Mouse (Mus musculus) heart, embryonic 11.5 days (tissue): ENCODE measurements around the gene Smim11. TPM values are rescaled to one million over a fixed set of nuclear protein-coding genes. Genes with fewer than 3 reads are reported as not detected.

Experiments
- ATAC-seq: fragments of 200-750 bp; cut with Nextera tagmentation; replicated peaks from 2 replicates; pipeline ENCODE4 v1.8.0; 2017; ENCODE audit warnings: moderate library complexity; ENCODE audit not compliant: insufficient number of reproducible peaks, low FRiP score, low TSS enrichment
- H3K27ac ChIP-seq: fragments of 300-500 bp; sonication (generic); 2 replicates; pipeline ENCODE4 v1.5.1; 2014; ENCODE audit warnings: mild to moderate bottlenecking, low read depth, low read length
- H3K27me3 ChIP-seq: fragments of 300-500 bp; sonication (generic); 2 replicates; pipeline ENCODE4 v1.6.1; 2014; ENCODE audit warnings: mild to moderate bottlenecking, low read length, mixed read lengths; ENCODE audit not compliant: control insufficient read depth, insufficient read depth
- H3K36me3 ChIP-seq: fragments of 300-500 bp; sonication (generic); 2 replicates; pipeline ENCODE4 v1.6.1; 2014; ENCODE audit warnings: mild to moderate bottlenecking, low read length, moderate library complexity, mixed read lengths; ENCODE audit not compliant: control insufficient read depth, insufficient read depth
- H3K4me1 ChIP-seq: fragments of 300-500 bp; sonication (generic); 2 replicates; pipeline ENCODE4 v1.6.1; 2014; ENCODE audit warnings: low read length; ENCODE audit not compliant: control insufficient read depth, insufficient read depth
- H3K4me2 ChIP-seq: fragments of 300-500 bp; sonication (generic); 2 replicates; pipeline ENCODE4 v1.6.1; 2014; ENCODE audit warnings: mild to moderate bottlenecking, moderate library complexity
- H3K4me3 ChIP-seq: fragments of 300-500 bp; sonication (generic); 2 replicates; pipeline ENCODE4 v1.5.1; 2014; ENCODE audit warnings: low read depth, low read length
- H3K9ac ChIP-seq: fragments of 300-500 bp; sonication (generic); 2 replicates; pipeline ENCODE4 v1.6.1; 2014; ENCODE audit warnings: mild to moderate bottlenecking, low read depth, low read length, moderate library complexity
- H3K9me3 ChIP-seq: fragments of 300-500 bp; sonication (generic); replicated peaks from 2 replicates; pipeline ENCODE4 v1.6.1; 2016; ENCODE audit warnings: low read length; ENCODE audit not compliant: control insufficient read depth
- WGBS: fragments of 180-500 bp; shearing (Covaris S2); extraction: QIAGEN DNeasy Blood & Tissue Kit; methylation state at CpG from one replicate; pipeline ENCODE4 v1.1.7; 2014; ENCODE audit not compliant: insufficient replicate concordance; 5-methylcytosine and 5-hydroxymethylcytosine counted together
- polyA plus RNA-seq: library from polyadenylated mRNA; unstranded; fragments of >200 nt; fragmentation: Nextera tagmentation; extraction: Ambion mirVana; gene quantifications from 2 replicates; pipeline ENCODE4 v1.2.1, GENCODE M21; 2014

Smim11 gene
- polyA plus RNA-seq, 1 experiment from 2014 or later: 117 TPM

DNA sequence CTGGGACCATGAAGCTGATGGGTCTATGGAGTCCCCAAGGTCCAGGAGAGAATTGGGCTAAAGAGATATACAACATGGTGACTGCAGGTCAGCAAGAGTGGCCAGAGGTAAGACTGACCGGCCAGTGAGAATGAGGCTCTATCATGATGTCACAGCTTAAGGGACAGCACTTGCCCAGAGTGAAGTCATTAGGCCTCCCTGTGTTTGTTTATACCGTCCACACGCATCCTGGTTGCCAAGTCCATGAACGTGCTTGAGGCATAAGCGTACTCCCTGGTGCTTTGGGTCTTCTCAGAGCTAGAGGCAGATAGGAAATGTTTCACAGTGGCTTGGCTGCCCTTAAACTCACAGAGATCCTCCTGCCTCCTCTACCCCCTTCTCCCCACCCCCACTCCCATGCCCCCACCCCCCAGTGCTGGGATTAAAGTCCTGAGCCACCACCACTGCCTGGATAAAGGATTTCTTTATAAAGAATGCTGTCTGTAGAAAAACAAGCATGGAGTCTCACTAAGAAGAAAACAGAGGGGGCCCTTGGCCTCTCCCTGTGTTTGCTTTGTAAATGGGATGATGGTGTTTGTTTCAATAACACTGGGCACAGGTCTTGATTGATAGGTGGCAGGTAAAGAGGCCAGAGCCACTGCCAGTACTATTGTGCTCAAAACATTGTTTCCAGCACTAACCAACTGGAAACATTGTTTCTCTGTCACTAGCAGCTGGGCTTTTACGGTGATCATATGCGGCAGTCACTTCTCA is 23.4 kb downstream of the Smim11 start:
- no peak for ATAC-seq

DNA sequence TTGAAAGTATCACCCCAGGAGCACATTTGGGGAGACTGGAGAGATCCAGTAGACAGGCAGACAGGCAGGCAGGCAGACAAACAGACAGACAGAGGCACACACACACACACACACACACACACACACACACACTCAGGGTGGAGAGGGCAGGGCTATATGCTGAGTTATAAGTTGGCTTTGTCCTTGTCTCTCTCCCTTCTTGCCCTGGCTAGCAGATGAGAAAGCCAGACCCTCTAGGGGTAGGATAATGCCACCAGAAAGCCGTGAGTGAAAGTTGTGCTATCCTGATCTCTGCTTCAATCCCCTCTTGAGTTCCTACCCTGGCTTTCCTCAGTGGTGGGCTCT is 23.9 kb downstream of the Smim11 start:
- Histone ChIP-seq H3K27ac (no peak overlapping the region), H3K36me3 (no peaks in the 10 kb centered on the region), H3K27me3 (no peaks in the 10 kb centered on the region), H3K9me3 (no peaks in the 10 kb centered on the region), H3K4me2 (no peak overlapping the region), H3K4me3 (no peak overlapping the region), H3K9ac (no peak overlapping the region), H3K4me1 (no peaks in the 10 kb centered on the region)
- no peak for ATAC-seq
- WGBS: 50% methylated on average over 1 of the region's 1 CpGs

More for the DNA sequence above, 23.4 kb downstream of the Smim11 start:
- no peak overlapping the region for H3K9ac ChIP-seq
- H3K27me3 ChIP-seq: no peaks in the 10 kb centered on the region
- no peak overlapping the region for H3K27ac ChIP-seq
- no peak overlapping the region for H3K4me2 ChIP-seq
- H3K9me3 ChIP-seq: no peaks in the 10 kb centered on the region
- H3K4me1 ChIP-seq: no peaks in the 10 kb centered on the region
- no peak overlapping the region for H3K4me3 ChIP-seq
- WGBS: 53% methylated on average over 7 of the region's 7 CpGs
- no peaks in the 10 kb centered on the region for H3K36me3 ChIP-seq

DNA sequence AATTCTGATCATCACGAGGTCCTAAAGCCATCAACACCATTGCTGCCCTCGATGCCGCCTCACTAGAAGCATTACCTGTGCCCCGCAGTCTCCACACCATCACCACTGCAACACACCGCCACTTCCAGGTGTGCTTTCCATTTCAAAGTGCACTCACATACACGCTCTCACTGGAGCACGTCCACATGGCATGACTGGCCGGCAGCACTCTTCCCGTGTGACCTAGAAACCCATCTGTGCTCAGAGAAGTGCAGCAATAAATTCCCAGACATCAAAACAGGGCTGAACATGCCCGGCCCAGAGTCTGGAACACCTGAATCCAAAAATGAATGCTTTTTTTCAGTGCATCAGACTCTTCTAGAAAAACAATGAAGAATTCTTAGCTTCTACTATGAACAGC is 26.8 kb downstream of the Smim11 start:
- 0 out of 2 replicates have a peak, but pooled peaks cover 8% of the 10 kb centered on the region for H3K4me1 ChIP-seq
- no peaks in the 10 kb centered on the region for H3K27me3 ChIP-seq
- H3K4me3 ChIP-seq: no peak overlapping the region
- no peak overlapping the region for H3K9ac ChIP-seq
- no peak for ATAC-seq
- no peaks in the 10 kb centered on the region for H3K36me3 ChIP-seq
- WGBS: 84% methylated on average over 10 of the region's 10 CpGs
- no peak overlapping the region for H3K4me2 ChIP-seq
- no peak overlapping the region for H3K27ac ChIP-seq
- H3K9me3 ChIP-seq: no peaks in the 10 kb centered on the region

DNA sequence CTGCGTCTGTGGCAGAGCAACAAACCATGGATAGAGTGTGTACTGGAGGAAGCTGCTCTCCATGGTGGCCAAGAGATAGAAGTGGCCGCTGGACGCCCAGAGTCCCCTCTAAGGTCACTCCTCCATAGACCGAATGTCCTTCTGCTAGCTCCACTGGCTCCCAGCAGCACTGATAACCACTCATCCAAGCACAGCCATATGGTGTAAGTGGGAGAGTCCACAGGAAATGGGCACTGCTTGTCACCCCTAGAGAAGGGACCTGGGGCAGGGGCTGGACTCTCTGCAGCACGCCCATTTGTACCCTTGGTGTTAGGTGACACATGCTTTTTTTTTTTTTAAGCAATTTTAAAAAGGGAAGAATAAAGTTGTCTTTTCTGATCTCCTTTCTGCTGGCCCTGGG is 29.9 kb downstream of the Smim11 start:
- Histone ChIP-seq H3K9ac (no peak overlapping the region), H3K27me3 (no peaks in the 10 kb centered on the region), H3K4me3 (no peak overlapping the region), H3K27ac (peak overlapping the region; percentile 65), H3K4me1 (0 out of 2 replicates have a peak, but pooled peaks cover 10% of the 10 kb centered on the region), H3K9me3 (no peaks in the 10 kb centered on the region), H3K36me3 (no peaks in the 10 kb centered on the region), H3K4me2 (no peak overlapping the region)
- WGBS: 32% methylated on average over 5 of the region's 5 CpGs
- no peak for ATAC-seq

DNA sequence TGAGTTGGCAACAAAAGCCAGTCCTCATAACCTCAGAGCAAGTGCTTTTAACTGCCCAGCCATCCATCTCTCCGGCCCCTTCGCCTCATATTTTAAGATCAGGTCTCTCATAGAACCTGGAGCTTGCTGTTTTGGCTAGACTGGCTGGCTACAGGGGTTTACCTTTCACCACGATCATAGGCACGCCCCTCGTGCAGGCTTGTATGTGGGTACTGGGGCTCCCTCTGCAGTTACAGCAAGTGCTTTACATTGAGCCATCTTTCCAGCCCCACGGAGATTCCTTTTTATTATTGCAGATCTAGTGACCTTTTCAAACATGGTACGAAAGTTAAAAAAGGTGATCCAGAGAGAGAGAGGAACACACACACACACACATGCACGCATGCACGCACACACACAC is 33.5 kb downstream of the Smim11 start:
- H3K9me3 ChIP-seq: no peaks in the 10 kb centered on the region
- no peak for ATAC-seq
- H3K27me3 ChIP-seq: no peaks in the 10 kb centered on the region
- no peak overlapping the region for H3K4me3 ChIP-seq
- peaks cover 14% of the 10 kb centered on the region for H3K4me1 ChIP-seq
- 56% methylated on average over 9 of the region's 9 CpGs for WGBS
- no peak overlapping the region for H3K4me2 ChIP-seq
- H3K9ac ChIP-seq: no peak overlapping the region
- no peak overlapping the region for H3K27ac ChIP-seq
- no peaks in the 10 kb centered on the region for H3K36me3 ChIP-seq

DNA sequence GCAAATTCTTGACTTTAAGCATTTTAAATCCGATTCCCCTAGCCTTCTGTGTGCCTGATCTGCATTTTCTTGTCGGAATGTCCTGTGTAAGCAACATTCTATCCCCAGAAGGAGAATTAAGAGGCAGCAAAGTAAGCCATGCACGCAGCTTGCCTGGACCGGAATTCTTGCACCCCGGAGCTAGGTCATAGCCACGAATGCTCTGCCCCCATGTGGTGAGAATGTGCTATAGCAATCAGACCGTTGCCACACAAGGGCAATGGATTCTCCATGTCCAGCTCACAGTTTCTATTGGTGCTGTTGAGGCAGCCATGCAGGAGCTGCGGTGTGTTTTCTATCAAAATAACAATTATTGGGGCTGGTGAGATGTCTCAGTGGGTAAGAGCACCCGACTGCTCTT is 35.2 kb downstream of the Smim11 start:
- H3K4me1 ChIP-seq: peaks cover 25% of the 10 kb centered on the region
- whole genome bisulfite sequencing: 8% methylated on average over 9 of the region's 9 CpGs
- no peaks in the 10 kb centered on the region for H3K9me3 ChIP-seq
- no peak for ATAC-seq
- no peaks in the 10 kb centered on the region for H3K36me3 ChIP-seq
- H3K4me2 ChIP-seq: no peak overlapping the region
- no peak overlapping the region for H3K27ac ChIP-seq
- H3K9ac ChIP-seq: no peak overlapping the region
- H3K27me3 ChIP-seq: no peaks in the 10 kb centered on the region
- H3K4me3 ChIP-seq: no peak overlapping the region

DNA sequence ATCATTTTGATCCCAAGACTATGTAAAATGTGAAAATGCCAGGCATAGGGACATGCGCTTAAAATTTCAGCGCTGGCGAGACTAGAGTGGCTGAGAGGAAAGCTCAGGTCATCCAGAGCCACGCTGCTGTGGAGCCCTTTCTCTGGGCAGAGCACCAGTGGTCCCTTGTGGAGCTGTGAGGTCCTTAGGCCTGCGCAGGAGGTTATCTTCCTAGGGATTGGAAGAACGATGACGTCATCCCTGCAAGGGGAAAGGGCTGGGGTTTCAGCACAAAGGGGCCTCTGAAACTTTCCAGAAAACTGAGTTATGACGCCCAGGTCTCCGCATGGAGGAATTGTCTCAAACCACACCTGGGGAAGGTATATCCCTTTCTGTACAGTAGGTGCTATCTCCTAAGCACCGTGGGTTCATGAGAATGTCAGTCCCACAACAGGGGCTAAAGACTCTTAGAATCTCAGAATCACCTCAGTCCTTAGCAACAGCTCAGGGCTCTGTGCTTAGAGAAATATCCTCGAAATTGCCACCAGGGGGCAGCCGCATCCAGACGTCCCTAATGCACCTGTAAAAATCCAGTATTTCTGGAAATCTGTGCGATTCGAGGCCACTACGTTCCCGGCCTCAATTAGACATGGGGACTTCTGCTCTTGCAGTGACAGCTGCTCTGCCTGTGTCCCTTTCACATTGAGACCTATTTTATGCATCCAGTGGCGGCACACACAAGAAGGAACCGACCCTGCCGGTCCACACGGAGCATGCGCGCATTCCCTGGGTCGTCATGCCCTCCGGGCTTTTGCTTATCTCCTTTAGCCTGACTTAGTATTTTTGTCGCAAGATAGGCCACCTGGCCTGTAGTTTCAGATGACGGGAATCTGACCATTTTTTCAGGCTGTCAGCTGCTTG is 39.8 kb downstream of the Smim11 start:
- peak; percentile 31; the same call in 1 of the 2 replicates for ATAC-seq
- Histone ChIP-seq H3K4me2 (peak overlapping the region; percentile 58), H3K4me3 (peak overlapping the region; percentile 18), H3K36me3 (no peaks in the 10 kb centered on the region), H3K9me3 (no peaks in the 10 kb centered on the region), H3K9ac (peak overlapping the region; percentile 39), H3K27me3 (no peaks in the 10 kb centered on the region), H3K27ac (peak overlapping the region; percentile 88), H3K4me1 (peaks cover 34% of the 10 kb centered on the region)
- 15% methylated on average over 27 of the region's 27 CpGs for WGBS

DNA sequence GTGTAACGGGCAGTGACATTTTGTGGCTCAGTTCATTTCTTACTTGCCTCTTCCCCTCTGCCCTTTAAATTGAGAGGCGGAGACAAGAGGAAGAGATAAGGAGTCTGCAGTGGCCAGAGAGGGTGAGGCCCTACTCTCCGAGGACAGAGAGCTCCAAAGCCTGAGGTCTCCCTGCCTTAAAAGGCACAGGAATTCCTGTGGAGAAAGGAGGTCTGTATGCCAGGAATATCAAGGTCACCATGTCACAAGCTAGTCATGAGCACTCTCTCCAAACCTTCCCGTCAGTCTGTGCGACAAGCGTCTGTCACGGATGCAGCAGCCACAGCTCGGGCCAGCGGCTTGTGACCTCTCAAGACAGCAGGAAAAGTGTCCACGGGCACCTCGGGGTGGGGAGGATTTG is 44.1 kb downstream of the Smim11 start:
- H3K9ac ChIP-seq: 0 out of 2 replicates have a peak overlapping the region, but pooled peaks have one; percentile 36
- H3K27me3 ChIP-seq: no peaks in the 10 kb centered on the region
- peak overlapping the region; percentile 17; the same call in 1 of the 2 replicates for H3K4me2 ChIP-seq
- H3K36me3 ChIP-seq: no peaks in the 10 kb centered on the region
- H3K27ac ChIP-seq: peak overlapping the region; percentile 95
- H3K4me1 ChIP-seq: peaks cover 32% of the 10 kb centered on the region
- 19% methylated on average over 11 of the region's 11 CpGs for WGBS
- H3K4me3 ChIP-seq: no peak overlapping the region
- ATAC-seq: peak; percentile 57
- H3K9me3 ChIP-seq: no peaks in the 10 kb centered on the region
